Mouse (Mus musculus): Measurements from ENCODE around the gene Col4a3bp.

- TF ChIP-seq POLR2A (IDR thresholded peaks at IDR 0.05; ENCODE audit: borderline replicate concordance, control insufficient read depth, low read depth, low read length), result no peak
- TF ChIP-seq CTCF (IDR thresholded peaks at IDR 0.05; ENCODE audit: control insufficient read depth, insufficient read depth, low read length), result no peak
Observed at GRCm38 (mm10) chr13:96541381-96541780, 1.0 kb upstream of the Col4a3bp start.

All from bone marrow, adult 2 months (tissue).